Mouse (Mus musculus): ENCODE measurements around the gene Steap1. TPM values are rescaled to one million over a fixed set of nuclear protein-coding genes. Genes with fewer than 3 reads are reported as not detected.

Steap1 gene
- 1.2 and 1.9 TPM in 2 replicates for polyA plus RNA-seq (2015; fragmentation: Nextera tagmentation; extraction: Ambion mirVana)

GRCm38 (mm10) chr5:5748866-5749682 is at the start of gene Steap1:
TSS of gene Steap1 (minus strand) at chr5:5749326.

GRCm38 (mm10) chr5:5693956-5694653 is 55.0 kb downstream of the Steap1 start, which contains the start of gene Steap2:
TSS of gene Steap2 (minus strand) at chr5:5694578.

Other genes starting within 250 kb of the Steap1 start
- 9.8 and 10.8 TPM in 2 replicates for gene Cldn12, start 234.4 kb downstream of the Steap1 start, polyA plus RNA-seq (2015; fragmentation: Nextera tagmentation; extraction: Ambion mirVana)
- gene Gtpbp10, start 189.8 kb downstream of the Steap1 start, polyA plus RNA-seq (2015; fragmentation: Nextera tagmentation; extraction: Ambion mirVana), result 9.7 and 10.8 TPM in 2 replicates
- 0.37 and 0.41 TPM in 2 replicates for gene Gm8773, start 175.5 kb downstream of the Steap1 start, polyA plus RNA-seq (2015; fragmentation: Nextera tagmentation; extraction: Ambion mirVana)
- gene Cfap69, start 85.1 kb downstream of the Steap1 start, polyA plus RNA-seq (2015; fragmentation: Nextera tagmentation; extraction: Ambion mirVana), result 0.52 and 0.67 TPM in 2 replicates
- gene Steap2, start 54.7 kb downstream of the Steap1 start, polyA plus RNA-seq (2015; fragmentation: Nextera tagmentation; extraction: Ambion mirVana), result 1.5 and 1.8 TPM in 2 replicates